ENCODE assay signal across 9 mouse cellular contexts in genomic region chr10:44527651-44528050, GRCm38 (mm10). TPM values are rescaled to one million over a fixed set of nuclear protein-coding genes. Genes with fewer than 3 reads are reported as not detected.
DNase-seq lines count a peak whose midpoint lies in the region; ATAC-seq and TF ChIP-seq lines count a peak whose summit lies in the region.
"Had no signal": no experiment of that assay in that cellular context is flagged by ENCODE, and none has a peak within 500 bp of the region (broad histone marks: within the 10 kb centered on the region; RNA-seq: fewer than 3 reads in every experiment).

No protein-coding gene starts in this region.

- H3K27ac ChIP-seq in heart, embryonic 10.5 days, result 0 out of 2 replicates have a peak overlapping the region, but pooled peaks have one; percentile 36
- no peak overlapping the region for H3K27ac ChIP-seq in embryonic facial prominence, embryonic 12.5 days
- H3K27ac ChIP-seq in hindbrain, postnatal 0 days, result no peak overlapping the region
- no peak overlapping the region for H3K27ac ChIP-seq in midbrain, embryonic 11.5 days (ENCODE audit: low read depth, low read length)

- no peak for TF ChIP-seq CTCF in hindbrain, postnatal 0 days (IDR thresholded peaks at IDR 0.05; ENCODE audit: low read depth)

- H3K27me3 ChIP-seq in heart, embryonic 10.5 days (ENCODE audit: insufficient read depth, poor library complexity, severe bottlenecking), result peaks cover 73% of the 10 kb centered on the region
- H3K27me3 ChIP-seq in embryonic facial prominence, embryonic 12.5 days, result peaks cover 16% of the 10 kb centered on the region
- peaks cover 26% of the 10 kb centered on the region; the same call in 1 of the 2 replicates for H3K27me3 ChIP-seq in hindbrain, postnatal 0 days (ENCODE audit: insufficient read depth, low read length)
- H3K27me3 ChIP-seq in midbrain, embryonic 11.5 days (ENCODE audit: control insufficient read depth, insufficient read depth, low read length), result peaks cover 53% of the 10 kb centered on the region

- no peak overlapping the region for H3K9ac ChIP-seq in embryonic facial prominence, embryonic 12.5 days
- no peak overlapping the region for H3K9ac ChIP-seq in hindbrain, postnatal 0 days (replicated peaks; ENCODE audit: low read length)
- H3K9ac ChIP-seq in midbrain, embryonic 11.5 days (ENCODE audit: low read length), result no peak overlapping the region

- H3K9me3 ChIP-seq in heart, embryonic 10.5 days, result no peaks in the 10 kb centered on the region
- H3K9me3 ChIP-seq in embryonic facial prominence, embryonic 12.5 days, result no peaks in the 10 kb centered on the region
- no peaks in the 10 kb centered on the region for H3K9me3 ChIP-seq in hindbrain, postnatal 0 days (ENCODE audit: low read length)
- H3K9me3 ChIP-seq in midbrain, embryonic 11.5 days (ENCODE audit: control insufficient read depth, low read length), result no peaks in the 10 kb centered on the region

- no peaks in the 10 kb centered on the region for H3K36me3 ChIP-seq in heart, embryonic 10.5 days
- H3K36me3 ChIP-seq in embryonic facial prominence, embryonic 12.5 days, result no peaks in the 10 kb centered on the region
- no peaks in the 10 kb centered on the region for H3K36me3 ChIP-seq in hindbrain, postnatal 0 days (ENCODE audit: insufficient read depth, low read length)
- H3K36me3 ChIP-seq in midbrain, embryonic 11.5 days (ENCODE audit: control insufficient read depth, insufficient read depth, low read length), result no peaks in the 10 kb centered on the region

- no peak; the same call in 1 of the 2 replicates for ATAC-seq in embryonic facial prominence, embryonic 12.5 days (ENCODE audit: insufficient number of reproducible peaks, insufficient read depth, low FRiP score, low TSS enrichment)
- no peak for ATAC-seq in hindbrain, postnatal 0 days
- no peak for ATAC-seq in midbrain, embryonic 11.5 days (ENCODE audit: low FRiP score)

- H3K4me3 ChIP-seq in heart, embryonic 10.5 days, result peak overlapping the region; percentile 51
- peak overlapping the region; percentile 28 for H3K4me3 ChIP-seq in embryonic facial prominence, embryonic 12.5 days
- H3K4me3 ChIP-seq in hindbrain, postnatal 0 days (ENCODE audit: low read length), result peak overlapping the region; percentile 27
- H3K4me3 ChIP-seq in midbrain, embryonic 11.5 days (ENCODE audit: low read depth, low read length), result peak overlapping the region; percentile 19

- 1% methylated on average over 16 of the region's 16 CpGs for WGBS in heart, embryonic 10.5 days
- under 1% methylated on average over 16 of the region's 16 CpGs for WGBS in embryonic facial prominence, embryonic 12.5 days
- WGBS in hindbrain, postnatal 0 days, result under 1% methylated on average over 16 of the region's 16 CpGs
- 2% methylated on average over 16 of the region's 16 CpGs for WGBS in midbrain, embryonic 11.5 days

- peak overlapping the region; percentile 50 for H3K4me2 ChIP-seq in embryonic facial prominence, embryonic 12.5 days (replicated peaks)
- H3K4me2 ChIP-seq in hindbrain, postnatal 0 days (ENCODE audit: low read depth, low read length), result peak overlapping the region; percentile 50
- peak overlapping the region; percentile 42 for H3K4me2 ChIP-seq in midbrain, embryonic 11.5 days

- intact Hi-C loops in heart, postnatal 25 days (cut with DNase I), result loop anchor here (2.0 kb wide), 1 partner anchor 69 kb away; no protein-coding TSS in a partner anchor

- peaks cover 11% of the 10 kb centered on the region for H3K4me1 ChIP-seq in heart, embryonic 10.5 days
- H3K4me1 ChIP-seq in embryonic facial prominence, embryonic 12.5 days, result peaks cover 15% of the 10 kb centered on the region
- H3K4me1 ChIP-seq in hindbrain, postnatal 0 days (ENCODE audit: insufficient read depth, low read length), result peaks cover 4% of the 10 kb centered on the region; the same call in 1 of the 2 replicates
- peaks cover 10% of the 10 kb centered on the region for H3K4me1 ChIP-seq in midbrain, embryonic 11.5 days (ENCODE audit: control insufficient read depth, insufficient read depth, low read length)

- peak; percentile 74 for DNase-seq in heart, embryonic 10.5 days (ENCODE audit: low spot score)
- DNase-seq in heart, postnatal 25 days (ENCODE audit: low spot score), result no peak
- no peak for DNase-seq in hindbrain, postnatal 0 days (ENCODE audit: low spot score)
- DNase-seq in midbrain, embryonic 11.5 days (ENCODE audit: low spot score, missing footprints), result peak; percentile 93
- no peak for DNase-seq in MN1 (ENCODE audit: low spot score)
- DNase-seq in adrenal gland, adult 8-10 months, result no peak
- DNase-seq in left cerebral cortex, adult 18-20 months (ENCODE audit: low spot score in 2 of 2), result no peak

RNA-seq across cellular contexts. Expression of gene Prdm1, which starts 0.7 kb away (rescaled TPM):
- 1.1 and 2.9 TPM in 2 replicates for polyA plus RNA-seq in heart, embryonic 10.5 days (2016; fragmentation: Nextera tagmentation; extraction: Ambion mirVana)
- total RNA-seq in heart, postnatal 25 days (2021), result 1 to 10 TPM; 1.8 to 2.9 TPM
- 3.8 and 4.3 TPM in 2 replicates for polyA plus RNA-seq in embryonic facial prominence, embryonic 12.5 days (2016; fragmentation: Nextera tagmentation; extraction: Ambion mirVana)
- 0.25 and 0.63 TPM in 2 replicates for total RNA-seq in hindbrain, postnatal 0 days (2014; rRNA removed)
- polyA plus RNA-seq in hindbrain, postnatal 0 days (2015; fragmentation: Nextera tagmentation; extraction: Ambion mirVana), result 0.39 and 0.44 TPM in 2 replicates
- 0.83 and 1.1 TPM in 2 replicates for polyA plus RNA-seq in midbrain, embryonic 11.5 days (2014; fragmentation: Nextera tagmentation; extraction: Ambion mirVana)
- 1 to 10 TPM; 2.2 to 7.7 (median 5.6) TPM for total RNA-seq in adrenal gland, adult 8-10 months (2022)
- 1 to 10 TPM; 1.0 to 1.3 TPM for total RNA-seq in left cerebral cortex, adult 18-20 months (2021)
- total RNA-seq: MEL had no signal

Comparison
In these comparisons a context has a peak if more than half of its experiments do, and no peak if none do; other contexts are left out.
1. DNase-seq: peak in heart, embryonic 10.5 days (single experiment) and midbrain, embryonic 11.5 days (single experiment); none in heart, postnatal 25 days (single experiment), hindbrain, postnatal 0 days (single experiment), MN1 (single experiment), adrenal gland, adult 8-10 months (single experiment) and left cerebral cortex, adult 18-20 months (0 of 2).
2. Peak in every context shown above with its lines, with median percentiles within 50 percentile points of each other: H3K4me3 ChIP-seq and H3K4me2 ChIP-seq.